In genomic region chr17:4516846-4517245, GRCm38 (mm10) we compare ENCODE assay signal across 12 mouse cellular contexts.
DNase-seq lines count a peak whose midpoint lies in the region; ATAC-seq and TF ChIP-seq lines count a peak whose summit lies in the region.
"Had no signal": no experiment of that assay in that cellular context is flagged by ENCODE, and none has a peak within 500 bp of the region (broad histone marks: within the 10 kb centered on the region; RNA-seq: fewer than 3 reads in every experiment).

No protein-coding gene starts in this region.

- H3K4me2 ChIP-seq in hindbrain, embryonic 14.5 days (replicated peaks) = no peak overlapping the region
- no peak overlapping the region for H3K4me2 ChIP-seq in hindbrain, embryonic 12.5 days (replicated peaks)

- H3K9me3 ChIP-seq in hindbrain, embryonic 14.5 days (ENCODE audit: control insufficient read depth, low read length) = no peaks in the 10 kb centered on the region
- no peaks in the 10 kb centered on the region for H3K9me3 ChIP-seq in hindbrain, embryonic 12.5 days (replicated peaks)

- TF ChIP-seq CTCF in cerebellum, adult 2 months (IDR thresholded peaks at IDR 0.05; ENCODE audit: borderline replicate concordance, insufficient read depth, low read depth, low read length) = no peak
- no peak for TF ChIP-seq CTCF in brain, embryonic 14.5 days (IDR thresholded peaks at IDR 0.05; ENCODE audit: borderline replicate concordance, extremely low read depth, insufficient read depth, insufficient read length)
- TF ChIP-seq CTCF in layer of hippocampus, adult 2 months (conservative IDR thresholded peaks at IDR 0.05) = no peak

- no peak overlapping the region for H3K4me3 ChIP-seq in cerebellum, adult 2 months (replicated peaks; ENCODE audit: insufficient read depth, low read depth, low read length)
- no peak overlapping the region for H3K4me3 ChIP-seq in hindbrain, embryonic 14.5 days (replicated peaks; ENCODE audit: low read length)
- no peak overlapping the region for H3K4me3 ChIP-seq in hindbrain, embryonic 12.5 days
- H3K4me3 ChIP-seq in layer of hippocampus, adult 2 months = no peak overlapping the region

- peak; percentile 18 to 33 for DNase-seq in cerebellum, adult 2 months
- DNase-seq in cerebellum, adult 11-12 months = no peak
- peak; percentile 57 for DNase-seq in hindbrain, embryonic 14.5 days (ENCODE audit: low spot score)
- peak; percentile 66 for DNase-seq in brain, embryonic 14.5 days (ENCODE audit: low read depth)
- no peak for DNase-seq in layer of hippocampus, adult 2 months (ENCODE audit: low spot score in 2 of 2)
- DNase-seq in embryo, embryonic 10 days (ENCODE audit: low spot score) = no peak
- DNase-seq: B cell, adult 2 months; lung, adult 2 months had no signal

- no peaks in the 10 kb centered on the region for H3K27me3 ChIP-seq in cerebellum, adult 2 months (ENCODE audit: control insufficient read depth, insufficient read depth, low read length)
- H3K27me3 ChIP-seq in hindbrain, embryonic 14.5 days (ENCODE audit: control insufficient read depth, insufficient read depth, low read length) = no peaks in the 10 kb centered on the region
- H3K27me3 ChIP-seq in hindbrain, embryonic 12.5 days = no peaks in the 10 kb centered on the region

- ATAC-seq in hindbrain, embryonic 14.5 days (ENCODE audit: low FRiP score) = no peak
- ATAC-seq in hindbrain, embryonic 12.5 days (ENCODE audit: low FRiP score) = no peak
- no peak for ATAC-seq in monocyte, adult 5-6 weeks (replicated peaks; ENCODE audit: insufficient number of reproducible peaks, low FRiP score, low TSS enrichment, poor library complexity, severe bottlenecking)
- ATAC-seq: intestine, postnatal 0 days had no signal

- 7% methylated on average over 3 of the region's 3 CpGs for WGBS in cerebellum, adult 2 months
- 43% methylated on average over 3 of the region's 3 CpGs for WGBS in hindbrain, embryonic 14.5 days
- WGBS in hindbrain, embryonic 12.5 days = 46% methylated on average over 3 of the region's 3 CpGs

- H3K36me3 ChIP-seq in hindbrain, embryonic 14.5 days (replicated peaks; ENCODE audit: control insufficient read depth, insufficient read depth) = no peaks in the 10 kb centered on the region
- no peaks in the 10 kb centered on the region for H3K36me3 ChIP-seq in hindbrain, embryonic 12.5 days

- H3K9ac ChIP-seq in hindbrain, embryonic 14.5 days = no peak overlapping the region
- no peak overlapping the region for H3K9ac ChIP-seq in hindbrain, embryonic 12.5 days

- peaks cover 4% of the 10 kb centered on the region; the same call in 1 of the 2 replicates for H3K4me1 ChIP-seq in cerebellum, adult 2 months (ENCODE audit: control insufficient read depth, insufficient read depth, low read length)
- 0 out of 2 replicates have a peak, but pooled peaks cover 4% of the 10 kb centered on the region for H3K4me1 ChIP-seq in hindbrain, embryonic 14.5 days (replicated peaks; ENCODE audit: control insufficient read depth, insufficient read depth, low read length)
- H3K4me1 ChIP-seq in hindbrain, embryonic 12.5 days = no peaks in the 10 kb centered on the region

- TF ChIP-seq POLR2A in cerebellum, adult 2 months (IDR thresholded peaks at IDR 0.05; ENCODE audit: borderline replicate concordance, insufficient read depth, low read length) = no peak
- TF ChIP-seq POLR2A in brain, embryonic 14.5 days (IDR thresholded peaks at IDR 0.05; ENCODE audit: borderline replicate concordance, extremely low read depth, insufficient read depth, insufficient read length, poor library complexity, severe bottlenecking) = no peak

- H3K27ac ChIP-seq in cerebellum, adult 2 months (ENCODE audit: insufficient read depth, low read length) = no peak overlapping the region
- H3K27ac ChIP-seq in hindbrain, embryonic 14.5 days = no peak overlapping the region
- no peak overlapping the region for H3K27ac ChIP-seq in hindbrain, embryonic 12.5 days
- H3K27ac ChIP-seq in layer of hippocampus, adult 2 months = peak overlapping the region; percentile 79
- H3K27ac ChIP-seq: stomach, postnatal 0 days had no signal

Comparison
In these comparisons a context has a peak if more than half of its experiments do, and no peak if none do; other contexts are left out.
1. DNase-seq: peak in cerebellum, adult 2 months (2 of 2), hindbrain, embryonic 14.5 days (single experiment) and brain, embryonic 14.5 days (single experiment); none in cerebellum, adult 11-12 months (single experiment), layer of hippocampus, adult 2 months (0 of 2) and embryo, embryonic 10 days (single experiment).